Comparison of ENCODE assay signal across 8 mouse cellular contexts in genomic region chr4:48042466-48042785, GRCm38 (mm10). TPM values are rescaled to one million over a fixed set of nuclear protein-coding genes. Genes with fewer than 3 reads are reported as not detected.
A peak's percentile ranks its signal among the peaks of the same experiment; 100 is the strongest.
DNase-seq lines count a peak whose midpoint lies in the region; ATAC-seq and TF ChIP-seq lines count a peak whose summit lies in the region.

No protein-coding gene starts in this region.

- no peaks in the 10 kb centered on the region for H3K36me3 ChIP-seq in embryonic facial prominence, embryonic 15.5 days
- H3K36me3 ChIP-seq in intestine, postnatal 0 days (ENCODE audit: control insufficient read depth, insufficient read depth): no peaks in the 10 kb centered on the region; the same call in 1 of the 2 replicates
- no peaks in the 10 kb centered on the region for H3K36me3 ChIP-seq in neural tube, embryonic 14.5 days (ENCODE audit: control insufficient read depth, insufficient read depth, low read length)

- H3K9ac ChIP-seq in embryonic facial prominence, embryonic 15.5 days: peak overlapping the region; percentile 70
- peak overlapping the region; percentile 84 for H3K9ac ChIP-seq in intestine, postnatal 0 days (ENCODE audit: low read depth, low read length)
- H3K9ac ChIP-seq in neural tube, embryonic 14.5 days (replicated peaks; ENCODE audit: low read depth, low read length): peak overlapping the region; percentile 83

- peak overlapping the region; percentile 98 for H3K27ac ChIP-seq in embryonic facial prominence, embryonic 15.5 days (replicated peaks)
- H3K27ac ChIP-seq in intestine, postnatal 0 days (ENCODE audit: low read depth, low read length): peak overlapping the region; percentile 97
- peak overlapping the region; percentile 98 for H3K27ac ChIP-seq in neural tube, embryonic 14.5 days (ENCODE audit: low read depth, low read length)

- peak overlapping the region; percentile 92 for H3K4me3 ChIP-seq in lung, adult 2 months (replicated peaks; ENCODE audit: extremely low read depth, low read depth, low read length)
- H3K4me3 ChIP-seq in embryonic facial prominence, embryonic 15.5 days (replicated peaks): peak overlapping the region; percentile 72
- H3K4me3 ChIP-seq in intestine, postnatal 0 days (ENCODE audit: low read depth, low read length): peak overlapping the region; percentile 78
- peak overlapping the region; percentile 68 for H3K4me3 ChIP-seq in neural tube, embryonic 14.5 days (ENCODE audit: low read depth, low read length)

- WGBS in lung, adult 2 months: 0% methylated on average over 4 of the region's 4 CpGs
- 0% methylated on average over 4 of the region's 4 CpGs for WGBS in embryonic facial prominence, embryonic 15.5 days
- WGBS in intestine, postnatal 0 days: 1% methylated on average over 4 of the region's 4 CpGs
- WGBS in neural tube, embryonic 14.5 days: 0% methylated on average over 4 of the region's 4 CpGs

- TF ChIP-seq POLR2A in lung, adult 2 months (IDR thresholded peaks at IDR 0.05; ENCODE audit: borderline replicate concordance, extremely low read depth, low read depth, low read length): no peak

- H3K9me3 ChIP-seq in embryonic facial prominence, embryonic 15.5 days (replicated peaks): no peaks in the 10 kb centered on the region
- no peaks in the 10 kb centered on the region for H3K9me3 ChIP-seq in intestine, postnatal 0 days (ENCODE audit: control insufficient read depth)
- no peaks in the 10 kb centered on the region for H3K9me3 ChIP-seq in neural tube, embryonic 14.5 days (ENCODE audit: control insufficient read depth, low read length)

- DNase-seq in lung, adult 2 months: no peak
- no peak for DNase-seq in lung, postnatal 14 days
- DNase-seq in spleen, postnatal 4 days (ENCODE audit: low spot score in 2 of 2): no peak
- DNase-seq in c-Kit-positive CD71-positive TER-119-positive erythroid progenitor cells, embryonic 14.5 days (ENCODE audit: low spot score): no peak
- no peak for DNase-seq in lung, postnatal 36 days

- H3K27me3 ChIP-seq in embryonic facial prominence, embryonic 15.5 days: peaks cover 10% of the 10 kb centered on the region
- H3K27me3 ChIP-seq in intestine, postnatal 0 days (replicated peaks; ENCODE audit: control insufficient read depth, insufficient read depth, low read length): peaks cover 25% of the 10 kb centered on the region
- H3K27me3 ChIP-seq in neural tube, embryonic 14.5 days (ENCODE audit: control insufficient read depth, insufficient read depth, low read length): no peaks in the 10 kb centered on the region; the same call in 1 of the 2 replicates

- no peak for TF ChIP-seq CTCF in lung, adult 2 months (IDR thresholded peaks at IDR 0.05; ENCODE audit: insufficient read depth, low read length)
- no peak for TF ChIP-seq CTCF in intestine, postnatal 0 days (IDR thresholded peaks at IDR 0.05; ENCODE audit: low read depth)

- peak overlapping the region; percentile 91 for H3K4me2 ChIP-seq in embryonic facial prominence, embryonic 15.5 days (replicated peaks)
- H3K4me2 ChIP-seq in intestine, postnatal 0 days (replicated peaks; ENCODE audit: low read depth): peak overlapping the region; percentile 99
- peak overlapping the region; percentile 98 for H3K4me2 ChIP-seq in neural tube, embryonic 14.5 days (ENCODE audit: low read depth, low read length)

- no peak for ATAC-seq in embryonic facial prominence, embryonic 15.5 days (ENCODE audit: insufficient number of reproducible peaks, low FRiP score, low TSS enrichment, low read depth)
- ATAC-seq in intestine, postnatal 0 days: no peak
- no peak for ATAC-seq in neural tube, embryonic 14.5 days (ENCODE audit: low read depth)

- H3K4me1 ChIP-seq in lung, adult 2 months (ENCODE audit: control insufficient read depth, insufficient read depth, low read length): no peaks in the 10 kb centered on the region; the same call in 1 of the 2 replicates
- H3K4me1 ChIP-seq in embryonic facial prominence, embryonic 15.5 days: peaks cover 46% of the 10 kb centered on the region
- no peaks in the 10 kb centered on the region for H3K4me1 ChIP-seq in intestine, postnatal 0 days (replicated peaks; ENCODE audit: control insufficient read depth, insufficient read depth, low read length)
- H3K4me1 ChIP-seq in neural tube, embryonic 14.5 days (ENCODE audit: control insufficient read depth, insufficient read depth, low read length): peaks cover 18% of the 10 kb centered on the region

RNA-seq across cellular contexts. Expression of gene Nr4a3, which starts 2.5 kb away (rescaled TPM):
- 2.4 and 10.3 TPM in 2 replicates for polyA plus RNA-seq in lung, adult 2 months (2012; rRNA removed)
- 0.38 and 0.49 TPM in 2 replicates for polyA plus RNA-seq in embryonic facial prominence, embryonic 15.5 days (2015; fragmentation: Nextera tagmentation; extraction: Ambion mirVana)
- polyA plus RNA-seq in intestine, postnatal 0 days (2015; fragmentation: Nextera tagmentation; extraction: Ambion mirVana): 0.27 and 0.42 TPM in 2 replicates
- 1.9 and 3.0 TPM in 2 replicates for polyA plus RNA-seq in neural tube, embryonic 14.5 days (2014; fragmentation: Nextera tagmentation; extraction: Ambion mirVana)
